Mouse (Mus musculus) adrenal gland, adult 2 months (tissue): ENCODE measurements around the gene Bnip2. TPM values are rescaled to one million over a fixed set of nuclear protein-coding genes. Genes with fewer than 3 reads are reported as not detected.

Experiments
- DNase-seq: peaks from one replicate; pipeline ENCODE4 v3.0.0; 2021
- long read RNA-seq: library from polyadenylated mRNA; stranded (forward); transcript quantifications from one replicate; pipeline ENCODE4 v2.0.0, GENCODE M21; 2021
- polyA plus RNA-seq: library from polyadenylated mRNA; depleted of rRNA; stranded (reverse); fragments of >200 nt; gene quantifications from 2 replicates; pipeline ENCODE4 v1.2.3, GENCODE M21; 2012; rRNA removed
- total RNA-seq, 2 experiments: library from RNA; stranded (reverse); gene quantifications; 2 replicates each; pipeline ENCODE4 v1.2.3; 2021

The Bnip2 gene
- total RNA-seq (100 to 1,000 TPM in 1 of 2 experiments, 10 to 100 TPM in 1; 91.1 to 109 TPM), polyA plus RNA-seq (17.1 and 20.0 TPM in 2 replicates)
- long read RNA-seq, transcript Bnip2-202 (10 exons, 2,328 nt) = minor isoform, 33 of 131 reads
- long read RNA-seq, transcript Bnip2-201 (11 exons, 2,464 nt) = major isoform, 83 of 131 reads
- long read RNA-seq, partial matches to known transcripts = 3 of 131 reads
- long read RNA-seq, other reads (novel, unspliced or antisense) = 12 of 131 reads

DNA sequence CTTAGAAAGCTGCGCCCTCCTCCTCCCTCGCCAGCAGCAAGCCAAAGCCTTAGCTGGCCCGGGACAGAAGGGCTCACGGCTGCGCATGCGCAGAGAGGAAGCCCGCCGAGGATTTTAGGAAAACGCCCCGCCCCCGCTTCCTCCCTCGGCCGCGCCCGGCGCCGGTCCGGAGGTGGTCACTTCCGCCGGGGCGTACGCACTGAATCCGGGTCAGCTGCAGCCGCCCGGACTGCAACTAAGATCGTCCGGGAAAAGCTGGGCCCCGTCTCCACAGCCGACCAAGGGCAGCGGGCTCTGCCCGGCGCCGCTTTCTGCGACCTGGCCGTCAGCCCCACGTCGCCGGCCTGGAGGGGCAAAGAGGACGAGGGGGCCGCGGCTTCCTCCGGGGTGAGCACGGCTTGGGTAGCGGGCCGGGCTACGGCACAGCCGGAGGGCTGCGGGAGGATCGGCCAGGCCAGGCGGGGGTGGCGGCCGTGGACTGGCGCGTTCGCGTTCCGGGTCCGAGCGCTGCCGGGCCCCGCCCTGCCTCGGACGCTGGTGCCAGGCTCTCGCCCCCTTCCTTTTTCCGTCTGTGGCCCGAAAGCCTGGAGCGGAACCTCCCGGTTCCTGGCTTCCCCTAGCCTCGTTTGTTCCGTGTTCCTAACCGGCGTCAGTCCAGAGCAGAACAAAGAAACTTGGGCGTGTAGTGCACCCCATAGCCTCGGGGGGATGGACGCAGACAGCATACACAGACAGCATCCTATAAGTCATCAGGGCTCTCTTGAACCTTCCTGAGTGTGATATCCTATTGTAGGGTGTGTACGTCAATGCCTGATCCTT lies at the start of gene Bnip2:
TSS of gene Bnip2 (plus strand) at position 164 of the 819 bp plus-strand sequence.
- DNase-seq = peak; percentile 98

DNA sequence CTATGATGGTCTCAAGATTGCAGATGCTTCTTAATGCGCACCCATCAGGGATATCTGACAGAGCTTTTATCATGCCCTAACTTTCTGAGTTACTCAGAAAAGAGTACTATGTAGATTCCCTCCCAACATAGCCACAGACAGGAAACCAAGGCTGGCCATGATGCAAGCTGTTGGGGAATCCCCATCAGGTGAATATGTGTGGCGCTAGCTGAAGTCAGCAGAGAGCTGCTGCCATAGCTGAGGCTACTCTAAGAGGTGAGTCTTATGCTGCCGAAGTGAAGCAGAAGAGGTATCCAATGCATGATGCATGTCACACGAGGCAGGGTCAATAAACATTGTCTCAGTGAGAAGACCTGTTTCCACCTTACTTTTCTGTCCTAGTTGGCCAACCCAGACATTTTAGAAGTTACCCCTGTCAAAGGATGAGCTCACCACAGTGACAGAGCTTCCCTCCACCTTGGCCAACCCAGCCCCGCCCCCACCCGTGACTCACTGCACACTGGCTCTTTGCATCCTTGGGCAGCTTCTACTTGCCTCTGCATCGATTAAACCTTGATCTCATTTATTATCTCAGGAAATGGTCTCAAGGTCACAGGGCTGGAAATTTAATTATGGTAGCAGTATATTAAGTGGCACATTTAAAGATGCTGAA lies 48.3 kb upstream of the Bnip2 start:
- DNase-seq = peak; percentile 18

DNA sequence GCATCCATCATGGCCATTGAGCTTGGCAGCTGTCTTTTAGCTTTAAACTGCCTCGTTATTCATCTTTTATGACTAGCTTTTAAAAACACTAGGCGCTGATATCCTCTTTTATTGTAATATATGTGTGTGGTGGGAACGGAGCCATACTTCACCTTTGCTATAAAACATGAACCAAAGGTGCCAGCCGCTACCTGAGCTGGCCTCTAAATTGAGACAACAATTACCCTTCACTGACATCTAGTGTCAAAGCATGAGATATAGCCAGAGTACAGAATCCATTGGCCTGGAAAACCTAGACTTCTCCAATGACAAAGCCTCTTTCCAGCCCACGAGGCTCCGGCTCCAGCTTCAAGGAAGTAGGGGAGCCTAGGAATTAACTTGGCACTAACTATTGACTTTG lies 47.7 kb upstream of the Bnip2 start:
- peak; percentile 7 for DNase-seq

DNA sequence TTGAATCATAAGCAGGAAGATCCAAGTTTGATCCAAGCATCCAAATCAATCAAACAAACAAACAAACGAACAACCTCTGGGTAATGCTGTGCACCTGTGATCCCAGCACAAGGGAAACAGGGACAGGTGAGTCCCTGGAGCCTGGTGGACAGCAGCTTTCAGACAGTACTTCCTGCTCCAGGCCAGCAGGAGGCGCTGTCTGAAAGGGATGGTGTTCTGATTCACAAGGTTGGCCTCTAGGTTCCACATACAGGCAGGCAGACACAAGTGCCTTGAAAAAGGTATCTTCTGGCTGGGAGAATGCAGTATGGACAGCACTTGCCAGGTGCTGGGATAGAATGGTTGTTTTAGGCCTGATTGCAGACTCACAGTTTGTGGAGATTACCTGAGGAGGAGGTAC lies 40.3 kb upstream of the Bnip2 start:
- DNase-seq = peak; percentile 33

DNA sequence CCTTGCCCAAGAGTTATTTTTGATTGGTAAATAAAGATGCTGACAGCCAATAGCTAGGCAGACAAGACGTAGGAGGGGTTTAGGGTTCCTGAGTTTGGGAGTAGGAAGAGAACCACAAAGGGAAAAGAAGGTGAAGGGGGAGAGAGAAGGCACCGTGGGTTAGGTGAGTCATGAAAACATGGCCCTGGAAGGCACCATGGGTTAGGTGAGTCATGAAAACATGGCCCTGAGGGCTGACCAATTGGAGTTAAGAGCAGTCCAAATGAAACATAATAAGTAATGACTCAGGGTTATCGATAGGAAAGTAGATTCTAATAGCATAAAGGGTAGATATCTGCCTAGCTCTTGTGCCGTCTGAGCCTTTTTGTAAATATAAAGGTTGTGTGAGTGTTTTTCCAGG lies 39.6 kb upstream of the Bnip2 start:
- DNase-seq = peak; percentile 68

DNA sequence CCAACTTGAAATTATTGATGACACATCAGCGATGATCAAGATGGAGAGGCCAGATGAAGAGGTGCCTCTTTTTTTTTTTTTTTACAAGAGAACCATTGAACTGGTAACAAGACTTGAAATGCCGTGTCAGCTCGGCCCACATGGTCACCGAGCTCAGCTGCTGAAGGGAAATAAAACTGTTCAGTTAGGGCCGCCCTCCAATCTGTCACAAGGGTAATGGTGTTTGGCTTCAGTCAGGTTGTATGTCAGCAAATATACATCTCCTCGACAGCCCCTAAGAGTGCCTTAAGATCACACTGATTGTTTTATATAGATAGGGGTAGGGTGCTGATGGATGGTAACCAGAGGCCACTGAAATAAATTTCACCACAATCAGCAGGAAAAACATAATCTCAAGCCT lies 28.3 kb upstream of the Bnip2 start:
- DNase-seq = no peak

DNA sequence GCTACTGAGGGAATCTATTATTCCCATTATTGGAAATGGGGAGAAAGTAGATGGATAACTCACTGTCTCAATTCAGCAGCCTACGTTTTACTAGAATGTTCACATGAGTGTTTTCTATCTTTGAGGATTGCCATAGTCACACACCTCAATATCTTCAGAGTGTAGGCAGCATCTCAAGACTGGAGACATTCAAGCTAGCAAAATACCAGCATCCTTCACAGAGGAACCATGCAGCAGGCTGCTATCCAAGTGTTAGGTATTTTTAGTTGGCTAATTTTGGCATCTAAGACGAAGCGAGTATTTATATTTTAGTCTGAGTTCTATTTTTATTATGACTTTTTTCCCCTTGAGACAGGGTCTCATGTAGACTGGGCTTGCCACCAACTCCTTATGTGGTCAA lies 24.9 kb upstream of the Bnip2 start:
- DNase-seq = no peak

DNA sequence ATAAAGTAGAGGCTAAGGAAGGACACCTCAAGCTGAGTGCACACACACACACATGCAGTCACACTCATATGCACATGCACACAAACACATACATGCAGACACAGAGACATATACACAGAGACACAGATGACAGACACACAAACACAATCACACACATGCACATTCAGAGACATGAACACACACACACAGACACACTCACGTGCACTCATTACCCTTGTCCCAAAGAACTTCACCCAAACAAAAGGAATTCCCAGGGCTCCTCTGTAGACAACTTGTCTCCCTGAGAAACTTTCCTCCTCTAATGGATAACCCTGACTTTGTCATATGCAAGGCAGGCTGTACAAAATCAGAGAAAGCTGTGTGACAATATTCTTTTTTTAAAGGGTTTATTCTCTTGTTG lies 3.7 kb upstream of the Bnip2 start:
- DNase-seq = no peak

DNA sequence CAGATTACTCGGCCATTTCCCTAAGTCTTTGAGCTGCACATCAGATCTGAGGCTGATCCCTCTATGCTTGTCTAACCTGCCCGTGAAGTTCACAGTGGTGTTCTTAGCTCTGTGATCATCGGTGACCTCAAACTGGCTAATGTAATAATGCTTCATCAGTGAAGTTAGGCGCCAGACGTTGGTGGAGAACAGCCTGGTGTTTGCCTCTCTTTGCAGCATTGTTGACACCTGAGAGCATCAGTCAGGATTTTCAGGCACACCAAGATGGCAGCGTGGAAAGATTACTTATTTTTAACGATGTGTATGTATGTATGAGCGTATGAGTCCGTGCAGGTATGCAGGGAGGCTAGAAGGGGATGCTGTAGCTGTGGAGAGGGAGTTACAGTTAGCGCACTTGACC lies 3.2 kb upstream of the Bnip2 start:
- DNase-seq = no peak

DNA sequence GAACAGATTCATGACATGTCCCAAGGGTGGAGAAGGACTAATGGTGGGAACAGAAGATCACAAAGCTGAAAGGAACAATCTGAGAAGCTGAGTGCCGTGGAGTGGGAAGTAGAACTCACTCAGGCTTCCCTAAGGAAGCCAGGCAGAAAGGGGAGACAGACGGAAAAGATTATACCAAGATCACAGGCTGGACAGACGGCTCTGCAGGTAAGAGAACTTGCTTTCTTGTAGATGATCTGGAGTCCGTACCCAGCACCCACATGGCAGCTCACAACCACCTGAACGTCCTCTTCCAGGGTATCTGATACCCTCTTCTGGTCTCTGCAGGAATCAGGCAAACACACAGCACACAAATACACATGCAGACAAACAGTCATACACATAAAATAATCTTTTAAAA lies 2.7 kb upstream of the Bnip2 start:
- DNase-seq = no peak

DNA sequence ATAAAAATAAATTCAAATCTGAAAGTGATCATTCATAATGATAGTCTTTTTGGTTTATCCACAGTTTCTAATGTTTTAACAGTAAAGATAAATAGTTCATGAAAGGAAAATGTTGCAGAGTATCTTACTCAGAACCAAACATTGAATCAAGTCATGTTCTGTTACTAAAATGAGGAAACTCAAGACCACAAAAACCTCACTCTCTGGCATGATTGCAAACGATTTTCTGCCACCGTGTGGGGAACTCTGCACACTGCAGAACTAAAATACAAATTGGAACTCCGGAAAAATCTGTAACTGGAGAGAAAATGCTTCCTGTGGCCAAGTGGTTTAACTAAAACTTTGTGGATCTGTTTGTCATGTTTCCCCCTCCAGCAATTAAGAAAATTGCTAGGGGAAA lies 1.7 kb upstream of the Bnip2 start:
- peak; percentile 72 for DNase-seq

DNA sequence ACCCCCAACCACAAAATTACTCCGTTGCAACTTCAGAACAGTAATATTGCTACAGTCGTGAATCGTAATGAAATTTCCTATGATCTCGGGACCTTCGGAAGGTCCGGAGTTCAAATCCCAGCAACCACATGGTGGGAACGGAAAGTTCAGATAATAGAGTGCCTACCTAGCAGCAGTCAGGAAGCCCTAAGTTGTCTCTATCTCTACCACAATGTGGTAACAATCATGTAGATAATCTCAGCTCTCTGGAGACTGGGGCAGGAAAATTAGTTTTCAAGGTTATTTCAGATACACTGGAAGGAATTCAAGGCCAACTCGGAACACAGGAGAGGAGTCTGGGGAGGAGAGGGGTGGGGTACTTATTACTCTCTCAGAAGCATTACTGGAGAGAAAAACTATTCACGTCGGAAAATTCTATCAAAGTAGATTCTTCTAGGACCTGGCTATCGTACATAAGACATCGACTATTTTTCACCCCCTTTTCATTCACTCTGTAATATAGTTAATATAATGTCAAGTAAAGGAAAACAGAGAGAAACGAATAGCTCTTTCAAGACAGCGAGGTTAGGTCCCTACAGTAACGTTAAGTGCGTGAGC lies 462 bp upstream of the Bnip2 start:
- peak; percentile 23 for DNase-seq

DNA sequence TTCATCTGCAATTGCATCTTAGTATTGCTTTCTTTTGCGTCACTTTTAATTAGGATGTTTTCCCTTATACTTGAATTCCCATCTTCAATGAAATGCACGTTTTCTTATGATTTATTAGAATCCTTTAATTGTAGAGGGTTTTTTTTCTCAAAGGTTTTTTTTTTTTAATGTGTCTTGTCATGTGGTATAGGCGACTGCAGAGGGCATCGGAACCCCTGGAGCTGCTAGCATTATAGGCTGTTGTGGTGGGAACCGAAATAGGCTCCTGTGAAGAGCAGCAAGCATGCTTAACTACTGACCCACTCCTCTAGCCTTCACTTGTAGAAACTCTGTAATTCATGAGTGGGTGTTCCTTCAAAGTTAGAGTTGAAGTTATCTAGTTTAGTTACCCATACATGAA lies 1.1 kb downstream of the Bnip2 start:
- DNase-seq = no peak

DNA sequence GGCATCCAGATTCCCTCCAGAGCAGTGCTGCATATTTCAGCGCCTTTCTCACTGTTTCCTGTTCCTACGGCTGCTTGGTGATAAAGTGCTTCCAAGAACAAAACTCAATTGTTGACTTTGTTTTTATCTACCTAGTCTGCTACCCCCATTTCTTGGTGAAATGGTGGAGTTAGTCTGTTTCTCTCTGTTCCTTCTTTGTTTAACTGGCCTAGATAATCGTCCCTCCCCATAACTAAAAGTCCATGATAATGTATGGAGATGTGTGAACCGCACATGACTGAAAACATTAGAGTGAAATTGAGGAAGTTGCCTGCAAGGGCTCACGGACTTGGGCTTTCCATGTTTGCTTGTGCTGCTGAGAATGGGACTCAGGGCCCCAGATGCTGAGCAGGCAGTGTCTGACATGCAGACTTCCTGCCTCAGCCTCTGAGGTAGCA lies 3.6 kb downstream of the Bnip2 start:
- DNase-seq = no peak

DNA sequence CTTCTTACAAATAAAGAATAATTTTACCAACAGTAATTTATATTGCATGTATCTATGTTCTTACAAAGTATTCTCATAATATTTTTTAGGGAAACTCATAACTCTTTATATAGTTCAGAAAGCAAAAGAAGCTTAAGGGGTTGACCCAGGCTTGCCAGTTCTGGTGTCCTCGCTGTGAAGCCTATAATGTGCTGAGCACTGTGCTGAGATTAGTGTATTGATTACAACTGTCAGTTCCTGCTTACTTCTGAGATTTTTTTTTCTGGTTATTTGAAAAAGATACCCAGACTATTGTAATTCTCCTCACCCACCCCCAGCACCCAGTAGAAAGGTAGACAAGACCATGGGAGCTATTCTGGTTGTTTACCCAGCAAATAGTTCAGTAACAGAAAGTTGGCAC lies 4.2 kb downstream of the Bnip2 start:
- no peak for DNase-seq

DNA sequence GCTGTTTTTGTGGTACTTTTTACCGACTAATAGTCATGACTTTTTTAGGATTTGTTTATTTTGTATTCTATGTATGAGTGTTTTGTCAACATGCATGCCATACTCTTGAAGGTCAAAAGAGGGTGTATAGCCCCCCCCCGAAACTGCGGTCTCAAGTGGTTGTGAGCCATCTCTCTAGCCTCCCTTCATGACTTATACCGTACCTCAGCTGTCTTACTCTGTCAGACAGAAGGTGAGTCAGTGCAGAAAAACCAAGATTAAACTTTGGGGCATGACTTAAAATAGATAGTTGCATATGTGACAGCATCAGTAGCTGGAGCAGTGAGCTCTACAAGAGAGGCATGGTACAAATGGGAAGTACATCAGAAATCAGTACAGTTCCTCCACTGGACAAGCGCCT lies 5.3 kb downstream of the Bnip2 start:
- DNase-seq = no peak

DNA sequence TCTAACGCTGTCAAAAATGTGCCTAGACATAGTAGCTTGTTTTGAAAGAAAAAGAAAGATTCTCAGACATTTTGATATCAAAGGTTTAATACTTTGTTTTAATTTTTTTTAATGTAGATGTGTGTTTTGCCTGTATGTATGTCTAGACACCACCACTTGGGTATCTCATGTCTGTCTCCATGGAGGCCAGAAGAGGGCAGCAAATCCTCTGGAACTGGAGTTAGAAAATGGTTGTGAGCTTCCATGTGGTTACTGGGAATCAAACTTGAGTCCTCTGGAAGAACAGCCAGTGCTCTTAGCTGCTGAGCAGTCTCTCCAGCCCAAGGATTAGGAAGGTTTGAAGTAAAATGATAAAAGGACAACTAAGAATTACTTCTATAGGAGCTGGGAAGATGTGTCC lies 10.1 kb downstream of the Bnip2 start:
- DNase-seq = no peak

DNA sequence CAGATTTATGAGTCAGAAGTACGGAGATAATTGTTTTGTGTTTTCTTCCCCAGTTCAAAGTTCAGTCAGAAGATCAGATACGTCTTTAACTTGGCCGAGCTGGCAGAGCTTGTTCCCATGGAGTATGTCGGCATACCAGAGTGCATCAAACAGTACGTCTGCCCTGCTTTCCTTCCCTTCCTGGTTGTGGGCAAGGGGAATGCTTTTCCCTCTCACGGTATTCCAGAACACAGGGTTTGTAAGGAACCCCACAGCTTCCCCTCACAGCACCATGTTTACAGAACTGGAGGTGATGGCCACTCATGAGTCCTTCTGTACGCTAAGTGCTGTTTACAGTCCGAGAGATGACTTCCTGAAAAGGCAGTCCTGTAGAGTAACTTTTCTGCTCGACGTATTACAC lies 14.2 kb downstream of the Bnip2 start:
- no peak for DNase-seq

DNA sequence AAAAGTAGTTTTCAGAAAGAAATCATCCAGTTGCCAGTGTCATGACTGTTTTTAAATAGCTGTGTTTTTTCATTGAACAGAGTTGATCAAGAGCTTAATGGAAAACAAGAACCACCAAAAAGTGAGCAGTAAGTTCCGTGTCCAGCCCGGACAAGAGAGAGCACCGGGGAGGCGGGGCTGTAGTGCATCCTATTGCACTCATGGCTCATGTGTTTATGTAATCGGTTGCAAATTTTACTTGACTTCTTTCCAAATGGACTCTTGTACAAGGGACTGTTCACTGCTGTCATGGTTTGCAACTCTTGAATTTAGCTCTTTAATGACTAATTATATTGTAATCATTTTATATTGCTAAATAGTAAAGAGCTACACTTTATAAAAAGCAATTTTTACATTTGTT lies 17.7 kb downstream of the Bnip2 start:
- no peak for DNase-seq

DNA sequence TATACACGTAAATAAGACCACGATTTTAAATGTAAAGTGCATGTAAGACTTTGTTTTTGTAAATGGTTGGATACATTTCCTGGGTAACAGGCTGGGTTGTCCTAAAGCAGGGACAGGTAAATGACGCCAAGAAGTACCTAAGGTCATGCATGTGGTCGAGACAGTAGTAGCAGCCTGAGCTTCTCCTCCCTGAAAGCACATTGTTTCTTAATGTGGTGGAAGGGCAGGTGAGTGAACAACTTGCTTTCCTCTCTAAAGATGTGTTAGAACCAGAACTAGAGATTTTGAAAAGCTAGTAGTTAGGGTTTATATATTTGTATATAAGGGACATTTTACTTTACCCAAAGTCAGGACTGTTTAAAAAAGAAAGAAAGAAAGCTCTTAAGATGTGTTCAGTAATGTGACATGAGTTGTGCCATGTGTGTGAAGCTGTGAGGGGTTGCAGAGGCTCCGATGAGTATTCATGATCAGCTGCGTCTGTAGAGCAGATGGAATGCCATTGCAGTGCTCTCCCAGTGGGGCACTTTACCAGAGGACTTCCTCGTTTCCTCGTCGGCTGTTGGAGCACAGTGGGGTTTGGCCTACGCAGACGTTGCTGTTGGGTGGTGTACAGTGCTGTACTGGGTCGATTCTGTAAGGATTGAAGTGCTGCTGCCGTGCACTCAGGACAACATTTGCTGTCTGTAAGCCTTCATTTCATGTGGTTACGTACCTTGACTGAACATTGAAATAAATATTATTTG lies 18.4 kb downstream of the Bnip2 start:
- no peak for DNase-seq

DNA sequence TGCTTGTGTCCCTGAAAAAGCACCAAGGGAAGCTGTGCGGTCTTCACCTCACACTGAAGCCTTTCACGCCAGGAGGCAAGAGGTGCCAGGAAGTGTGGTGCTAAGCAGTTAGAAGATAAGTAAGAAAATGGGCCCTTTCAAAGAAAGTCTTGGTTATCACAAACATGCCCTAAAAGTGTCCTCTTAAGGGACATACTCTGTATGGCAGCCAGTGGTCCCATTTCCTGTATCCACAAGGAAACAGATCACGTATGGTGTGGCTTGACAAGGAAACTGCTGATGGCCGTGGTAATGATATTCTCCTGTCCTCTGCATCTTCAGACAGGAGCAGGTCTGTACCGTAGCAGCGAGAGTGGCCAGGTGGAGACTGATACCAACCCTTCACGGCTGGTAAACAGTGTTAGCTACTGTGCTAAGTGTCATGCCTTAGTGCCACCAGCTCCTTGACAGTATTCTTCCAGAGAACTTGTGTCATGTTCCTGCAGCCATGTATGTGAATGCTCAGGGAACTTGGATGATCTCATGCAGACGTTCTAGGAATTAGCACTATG lies 20.6 kb downstream of the Bnip2 start:
- DNase-seq = no peak
